Mouse (Mus musculus) liver, adult (tissue): ENCODE data around the gene Gm28635.

ENCODE experiments used
- GATA4 ChIP-seq: IDR thresholded peaks from 2 replicates; pipeline ENCODE4 v1.6.1; 2014; ENCODE audit warnings: mild to moderate bottlenecking, low read length; ENCODE audit not compliant: insufficient replicate concordance

The Gm28635 gene

DNA sequence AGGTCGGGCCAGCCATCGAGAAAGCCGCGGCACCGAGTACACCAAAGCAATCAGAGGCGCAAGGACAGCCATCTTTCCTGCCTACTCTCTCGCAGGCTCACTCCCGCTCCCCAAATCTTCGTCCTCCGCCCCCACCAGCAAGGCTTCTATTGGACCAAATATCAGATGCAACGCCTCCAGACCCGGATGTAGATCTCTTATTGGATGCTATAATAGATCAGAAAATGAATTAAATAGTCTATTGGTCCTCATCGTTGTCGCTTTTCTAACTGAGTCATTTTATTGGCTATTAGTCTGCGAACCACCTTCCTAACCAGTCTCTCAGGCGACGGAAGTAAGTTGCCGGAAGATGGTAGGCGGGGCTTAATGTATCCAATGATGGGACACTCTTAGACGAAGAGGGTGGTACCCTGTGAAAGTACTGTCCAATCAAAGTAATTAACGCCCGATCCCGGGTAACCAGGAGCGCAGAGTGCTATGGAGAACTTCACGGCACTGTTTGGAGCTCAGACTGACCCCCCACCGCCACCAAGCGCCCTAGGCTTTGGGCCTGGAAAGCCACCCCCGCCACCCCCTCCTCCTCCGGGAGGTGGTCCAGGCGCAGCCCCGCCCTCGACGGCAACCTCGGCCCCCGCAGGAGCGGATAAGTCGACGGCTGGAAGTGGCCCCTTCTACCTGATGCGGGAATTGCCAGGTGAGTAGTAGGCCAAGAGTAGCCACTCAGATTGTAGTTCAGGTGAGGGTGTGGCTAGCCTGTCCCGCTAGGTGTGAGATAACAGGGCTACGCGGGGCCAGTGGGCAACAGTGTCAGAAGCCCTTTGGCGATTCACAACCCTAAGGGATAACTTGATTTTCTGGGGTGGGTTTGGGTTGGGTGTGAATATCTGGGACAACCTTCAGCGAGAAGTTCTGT lies at the start of gene Gm28635, which contains the start of gene Med19:
TSS of gene Gm28635 (minus strand) at position 74 of the 913 bp plus-strand sequence.
TSS of gene Med19 (plus strand) at position 435 of the 913 bp plus-strand sequence.
- no peak; the same call in 1 of the 2 replicates for TF ChIP-seq GATA4

DNA sequence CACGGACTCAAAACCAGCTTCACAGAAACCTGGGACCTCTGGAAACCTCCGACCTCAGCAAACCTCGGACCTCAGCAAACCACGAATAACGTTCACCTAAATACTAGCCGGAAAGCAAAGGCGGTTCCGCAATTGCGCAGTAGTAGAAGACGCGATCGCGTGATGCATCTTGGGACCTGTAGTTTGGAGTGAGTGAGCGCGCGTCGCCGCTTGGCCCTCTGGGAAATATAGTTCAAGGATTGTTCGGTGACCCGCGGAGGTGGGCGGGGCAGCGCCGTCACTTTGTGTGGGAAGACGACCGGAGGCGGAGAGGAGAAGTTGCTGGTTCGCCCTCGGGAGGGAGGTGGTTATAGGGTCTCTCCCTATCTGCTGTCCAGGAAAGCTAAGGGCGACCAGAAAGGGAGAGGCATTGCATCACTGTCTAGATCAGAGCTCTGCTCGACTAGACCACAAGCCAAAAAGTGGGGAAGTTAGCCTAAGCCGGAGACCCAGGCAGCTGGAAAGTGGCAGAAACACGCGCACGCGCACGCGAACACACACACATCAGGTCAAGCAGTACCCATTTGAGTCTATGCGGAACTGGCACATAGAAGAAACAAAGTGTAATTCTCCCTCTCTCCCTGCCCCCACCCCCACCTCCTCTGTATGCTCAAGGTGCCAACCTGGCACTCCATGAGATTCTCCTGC lies 49.5 kb upstream of the Gm28635 start, which contains the start of gene Clp1:
TSS of gene Clp1 (minus strand) at position 179 of the 687 bp plus-strand sequence.
- no peak for TF ChIP-seq GATA4

DNA sequence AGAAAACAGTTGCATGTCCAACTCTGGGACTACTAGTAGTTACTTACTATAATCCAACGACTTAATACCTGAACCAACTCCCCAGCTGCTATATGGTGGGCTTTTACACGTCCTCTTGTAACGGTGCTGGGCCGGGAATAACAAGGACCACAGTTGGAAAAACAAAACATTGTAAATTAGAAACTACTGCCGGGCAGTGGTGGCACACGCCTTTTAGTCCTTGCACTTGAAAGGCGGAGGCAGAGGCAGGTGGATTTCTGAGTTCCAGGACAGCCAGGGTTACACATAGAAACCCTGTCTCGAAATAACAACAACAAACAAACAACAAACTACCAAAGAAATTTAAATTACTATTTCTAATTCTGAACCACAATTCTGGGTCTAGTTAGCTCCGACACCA lies 48.9 kb upstream of the Gm28635 start:
- no peak for TF ChIP-seq GATA4

DNA sequence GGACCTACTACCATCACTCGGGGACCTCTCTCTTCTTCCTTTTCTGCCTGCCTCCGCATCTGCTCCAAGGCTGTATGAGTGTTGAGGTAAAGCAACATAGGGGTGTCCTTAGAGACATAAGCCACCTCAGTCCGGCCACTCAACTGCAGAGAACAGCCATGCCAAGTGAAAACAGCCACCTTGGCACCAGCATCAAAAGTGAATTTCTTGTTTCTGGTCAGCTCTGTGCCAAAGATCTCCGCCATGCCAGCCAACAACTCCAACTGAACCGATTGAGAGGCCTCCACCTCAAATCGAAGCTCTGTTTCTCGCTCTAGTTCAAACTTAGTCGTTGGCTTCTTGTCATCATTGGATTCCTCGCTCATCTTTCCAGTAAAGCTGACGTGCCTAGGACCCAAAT lies 47.9 kb upstream of the Gm28635 start:
- no peak for TF ChIP-seq GATA4

DNA sequence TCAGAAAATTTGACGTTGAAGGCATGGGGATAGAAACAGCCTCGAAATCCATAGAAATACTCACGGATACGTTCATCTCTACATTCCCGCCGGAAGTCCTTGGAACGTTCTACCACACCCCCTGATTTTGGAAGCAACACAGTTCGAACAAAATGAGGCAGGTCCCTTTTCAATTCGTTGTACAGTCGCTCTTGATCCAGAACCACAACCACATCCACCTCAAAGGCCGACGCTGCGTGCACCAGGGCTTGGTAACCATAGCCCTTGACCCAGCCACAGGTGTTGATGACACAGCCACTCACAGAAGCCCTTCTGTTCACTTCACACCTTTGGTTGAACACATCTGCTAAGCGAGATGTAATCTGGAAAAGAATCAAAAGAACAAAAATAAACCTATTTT lies 46.0 kb upstream of the Gm28635 start:
- no peak for TF ChIP-seq GATA4

DNA sequence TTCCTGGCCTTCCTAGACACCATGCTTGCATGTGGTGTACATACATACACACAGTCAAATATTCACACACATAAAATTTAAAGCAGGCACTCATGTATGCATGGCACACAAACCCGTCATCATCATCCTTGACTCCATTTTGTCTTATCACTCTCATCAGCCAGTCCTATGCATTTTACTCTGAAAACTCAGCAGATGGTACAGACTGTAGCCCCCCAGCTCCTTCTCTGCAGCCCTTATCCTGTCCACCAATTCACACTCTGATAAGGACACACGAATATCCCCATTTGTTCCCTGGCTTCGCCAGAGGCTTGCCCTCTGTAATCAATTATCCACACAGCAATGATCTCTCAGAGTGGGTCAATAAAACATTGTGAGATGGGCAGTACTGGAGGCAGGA lies 43.3 kb upstream of the Gm28635 start:
- TF ChIP-seq GATA4 = no peak

DNA sequence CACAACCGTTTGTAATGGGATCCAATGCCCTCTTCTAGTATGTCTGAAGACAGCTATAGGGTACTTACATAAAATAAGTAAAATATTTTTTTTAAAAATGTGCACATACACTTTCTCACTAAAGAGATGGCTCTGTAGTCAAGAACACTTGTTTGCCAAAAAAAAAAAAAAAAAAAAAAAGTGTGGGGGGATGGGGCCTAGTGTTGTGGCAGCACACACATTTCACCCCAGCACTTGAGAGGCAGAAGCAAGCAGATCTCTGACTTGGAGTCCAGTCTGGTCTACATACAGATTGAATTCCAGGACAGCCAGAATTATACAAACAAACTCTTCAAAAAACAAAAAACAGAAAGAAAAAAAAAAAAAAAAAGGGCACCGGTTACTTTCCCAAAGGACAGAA lies 42.9 kb upstream of the Gm28635 start:
- no peak for TF ChIP-seq GATA4

DNA sequence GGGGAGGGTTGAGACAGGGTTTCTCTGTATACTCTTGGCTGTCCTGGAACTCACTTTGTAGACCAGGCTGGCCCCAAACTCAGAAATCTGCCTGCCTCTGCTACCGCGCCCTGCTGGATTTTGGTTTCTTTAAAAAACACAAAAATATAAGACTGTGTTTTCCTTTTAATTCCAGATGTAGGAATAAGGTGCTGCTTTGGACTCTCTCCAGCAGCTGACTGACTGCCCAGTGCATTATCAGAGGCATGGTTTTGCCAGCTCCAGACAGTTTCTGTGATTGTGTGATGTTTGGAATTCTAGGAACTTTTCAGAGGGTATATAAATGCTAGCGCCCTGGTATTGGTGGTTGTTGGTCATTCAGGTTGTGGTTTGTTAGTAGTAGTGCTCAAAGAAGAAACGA lies 39.5 kb upstream of the Gm28635 start:
- TF ChIP-seq GATA4 = no peak

DNA sequence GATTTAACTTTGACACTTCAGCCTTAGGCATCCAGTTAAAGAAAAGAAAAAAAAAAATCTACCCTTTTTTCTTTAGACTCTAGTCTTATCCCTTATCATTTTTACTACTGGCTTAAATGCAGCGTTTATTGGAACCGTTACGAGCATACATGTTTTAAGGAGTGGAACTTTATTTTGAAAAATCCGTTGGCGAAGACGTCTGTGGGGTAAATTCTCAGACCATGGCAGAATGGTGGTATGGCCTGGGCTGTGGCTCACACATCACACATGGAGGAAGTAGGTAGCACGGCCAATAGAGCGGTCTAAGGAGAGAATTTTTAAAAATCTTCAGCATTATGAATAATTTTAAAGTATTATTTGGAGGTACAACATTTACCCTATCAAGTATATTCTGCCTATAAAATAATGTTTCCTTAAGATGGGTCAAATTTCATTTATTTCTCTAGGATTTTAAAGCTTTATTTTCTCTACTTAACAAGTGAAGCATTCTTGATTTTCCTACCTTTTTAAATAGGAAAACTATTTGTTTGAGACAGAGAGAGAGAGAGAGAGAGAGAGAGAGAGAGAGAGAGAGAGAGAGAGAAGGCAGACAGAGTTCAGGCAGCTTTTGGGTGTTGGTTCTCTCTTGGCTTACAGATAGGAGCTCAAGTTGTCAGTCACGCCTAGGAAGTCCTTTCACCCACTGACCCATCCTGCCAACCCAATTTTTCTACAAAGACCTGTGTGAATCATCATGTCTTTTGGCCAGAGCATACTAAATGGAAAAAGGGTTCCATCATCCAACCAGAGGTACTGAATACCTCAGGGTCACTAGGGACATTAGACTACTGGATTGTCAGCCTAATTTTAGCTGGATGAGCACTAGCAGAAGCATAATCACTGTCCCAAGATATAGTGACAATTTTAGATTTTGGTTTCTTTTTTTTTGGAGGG lies 38.8 kb upstream of the Gm28635 start:
- TF ChIP-seq GATA4 = no peak

DNA sequence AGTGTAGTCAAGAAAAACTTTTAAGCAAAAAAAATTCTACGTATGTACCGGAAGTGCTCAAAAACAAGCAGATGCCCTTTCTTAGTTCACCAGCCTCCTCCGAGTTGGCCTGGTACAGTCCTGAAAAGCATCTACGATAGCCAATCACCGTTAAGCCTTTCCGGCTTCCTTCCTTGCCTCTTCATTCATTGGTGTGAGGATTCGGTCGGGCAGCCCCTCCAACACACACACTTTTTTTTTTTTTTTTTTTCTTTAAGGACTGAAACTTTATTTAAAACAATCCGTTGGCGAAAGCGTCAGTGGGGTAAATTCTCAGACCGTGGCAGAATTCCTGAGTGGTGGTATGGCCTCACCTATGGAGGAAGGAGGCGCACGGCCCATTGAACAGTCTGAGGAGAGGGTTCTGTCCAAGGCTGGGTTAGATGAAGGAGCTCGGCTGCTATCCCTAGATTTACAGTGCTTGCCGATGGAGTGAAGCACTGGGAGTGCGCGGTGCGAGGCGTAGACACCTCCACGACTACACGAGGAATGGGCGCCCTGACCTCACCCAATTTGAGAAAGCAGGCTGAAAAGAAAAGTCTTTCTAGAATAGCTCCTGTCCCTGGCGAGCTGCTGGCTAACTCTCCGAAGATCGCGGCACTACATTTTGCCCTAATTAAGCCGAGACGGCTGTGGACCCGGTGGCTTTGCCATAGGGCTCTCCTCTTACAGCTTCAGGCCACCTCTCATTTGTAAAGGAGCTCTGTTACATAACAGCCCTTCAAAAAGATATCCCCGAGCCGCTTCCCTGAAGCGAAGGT lies 37.9 kb upstream of the Gm28635 start:
- no peak for TF ChIP-seq GATA4

DNA sequence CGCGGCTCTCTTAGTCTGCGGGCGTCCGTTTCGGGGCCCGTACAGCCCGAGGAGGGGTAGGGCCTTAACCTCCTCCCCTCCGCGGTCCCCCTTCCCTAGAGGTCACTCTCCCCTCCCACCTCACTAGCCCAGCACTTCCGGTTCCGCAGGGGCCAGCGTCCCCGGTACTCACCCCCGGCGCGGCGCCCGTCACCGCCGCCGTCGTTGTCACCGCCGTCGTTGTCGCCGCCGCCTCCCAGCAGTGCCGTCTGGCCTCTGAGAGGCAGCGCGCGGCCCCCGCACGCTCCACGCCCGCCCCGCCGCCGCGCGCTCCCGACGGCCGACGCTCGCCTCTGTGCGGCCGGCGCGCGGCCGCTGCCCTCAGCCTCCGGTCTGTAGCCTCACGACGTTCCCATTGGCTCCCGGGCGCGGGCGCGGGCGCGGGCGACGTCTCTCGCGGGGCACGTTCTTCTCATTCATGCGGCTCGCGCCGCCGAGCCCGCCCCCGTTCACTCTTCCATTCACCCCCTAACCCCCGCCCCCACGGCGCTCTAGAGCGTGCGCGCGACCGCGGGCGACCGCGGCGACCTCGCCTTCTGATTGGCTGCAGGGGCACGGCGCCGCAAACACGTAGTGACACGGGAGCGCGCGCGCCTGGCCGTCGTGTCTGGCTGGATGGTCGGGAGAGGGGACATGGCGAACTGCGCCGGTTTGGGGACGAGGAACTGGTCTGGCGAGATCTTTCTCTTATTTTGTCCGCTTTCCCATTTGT lies 37.1 kb upstream of the Gm28635 start, which contains the start of gene Zdhhc5:
TSS of gene Zdhhc5 (minus strand) at position 370 of the 751 bp plus-strand sequence.
- 0 out of 2 replicates have a peak, but pooled peaks have one; percentile 22 for TF ChIP-seq GATA4

DNA sequence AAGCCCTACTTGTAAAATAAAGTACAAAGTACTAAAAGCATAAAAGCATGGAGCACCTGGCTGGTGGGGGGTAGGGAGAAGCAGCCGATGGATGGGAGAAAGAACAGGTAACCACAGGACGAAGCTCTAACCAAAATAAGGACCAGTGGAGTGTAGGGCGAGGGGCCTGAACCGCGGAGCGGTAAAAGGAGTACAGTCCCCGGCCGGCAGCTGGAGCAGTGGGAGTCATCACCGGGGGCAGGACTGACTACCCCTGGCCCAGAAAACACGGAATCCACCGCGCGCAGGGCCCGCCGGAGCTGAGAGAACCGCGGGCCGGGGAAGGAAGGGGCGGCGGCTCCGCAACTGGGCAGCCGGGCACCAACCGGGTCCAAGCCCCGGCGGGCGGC lies 36.6 kb upstream of the Gm28635 start:
- TF ChIP-seq GATA4 = no peak

DNA sequence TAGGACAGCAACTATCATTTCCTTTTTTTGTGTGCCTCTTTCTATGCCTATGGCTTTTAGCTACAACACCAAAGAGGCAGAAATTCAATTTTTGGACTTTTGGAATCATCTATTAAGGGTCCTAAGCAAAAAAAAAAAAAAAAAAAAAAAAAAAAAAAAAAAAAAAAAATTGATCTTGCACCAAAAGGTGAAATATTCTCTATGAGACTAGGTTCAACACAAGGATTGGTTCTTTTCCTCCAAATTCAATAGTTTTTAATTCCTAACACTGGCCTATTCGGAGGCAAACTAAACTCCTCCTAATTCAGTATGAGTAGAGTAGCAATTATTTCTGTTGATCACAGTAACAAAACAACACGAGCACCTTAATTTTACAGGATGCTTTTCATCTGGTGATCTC lies 34.1 kb upstream of the Gm28635 start:
- no peak for TF ChIP-seq GATA4
